Mouse (Mus musculus) hindbrain, embryonic 16.5 days (tissue): ENCODE measurements around the gene Ndufs4. TPM values are rescaled to one million over a fixed set of nuclear protein-coding genes. Genes with fewer than 3 reads are reported as not detected.

Source experiments
- ATAC-seq: fragments of 200-750 bp; cut with Nextera tagmentation; 2 replicates; pipeline ENCODE4 v1.8.0; 2017; ENCODE audit warnings: moderate TSS enrichment, moderate library complexity
- H3K27ac ChIP-seq: fragments of 300-500 bp; sonication (generic); 2 replicates; pipeline ENCODE4 v1.5.1; 2014; ENCODE audit warnings: low read depth, mild to moderate bottlenecking, control low read depth, low read length, moderate library complexity
- H3K27me3 ChIP-seq: fragments of 300-500 bp; sonication (generic); replicated peaks from 2 replicates; pipeline ENCODE4 v1.6.1; 2014; ENCODE audit warnings: low read length; ENCODE audit not compliant: control insufficient read depth, insufficient read depth
- H3K36me3 ChIP-seq: fragments of 300-500 bp; sonication (generic); 2 replicates; pipeline ENCODE4 v1.6.1; 2014; ENCODE audit warnings: mild to moderate bottlenecking, low read length, moderate library complexity, mixed read lengths; ENCODE audit not compliant: control insufficient read depth, insufficient read depth
- H3K4me1 ChIP-seq: fragments of 300-500 bp; sonication (generic); 2 replicates; pipeline ENCODE4 v1.6.1; 2014; ENCODE audit warnings: low read depth, low read length; ENCODE audit not compliant: control insufficient read depth, insufficient read depth
- H3K4me2 ChIP-seq: fragments of 300-500 bp; sonication (generic); 2 replicates; pipeline ENCODE4 v1.6.1; 2014; ENCODE audit warnings: mild to moderate bottlenecking, low read length, control low read depth, moderate library complexity
- H3K4me3 ChIP-seq: fragments of 300-500 bp; sonication (generic); 2 replicates; pipeline ENCODE4 v1.5.1; 2014; ENCODE audit warnings: mild to moderate bottlenecking, low read length, control low read depth, moderate library complexity
- H3K9ac ChIP-seq: fragments of 300-500 bp; sonication (generic); 2 replicates; pipeline ENCODE4 v1.6.1; 2014; ENCODE audit warnings: low read depth, mild to moderate bottlenecking, control low read depth, low read length, moderate library complexity
- H3K9me3 ChIP-seq: fragments of 300-500 bp; sonication (generic); 2 replicates; pipeline ENCODE4 v1.6.1; 2014; ENCODE audit warnings: mild to moderate bottlenecking, low read length, moderate library complexity; ENCODE audit not compliant: control insufficient read depth
- WGBS: fragments of 180-500 bp; shearing (Covaris S2); extraction: QIAGEN DNeasy Blood & Tissue Kit; methylation state at CpG from one replicate; pipeline ENCODE4 v1.1.7; 2014; 5-methylcytosine and 5-hydroxymethylcytosine counted together
- polyA plus RNA-seq: library from polyadenylated mRNA; unstranded; fragments of >200 nt; fragmentation: Nextera tagmentation; extraction: Ambion mirVana; gene quantifications from 2 replicates; pipeline ENCODE4 v1.2.1, GENCODE M21; 2015

Ndufs4 gene
- polyA plus RNA-seq, 1 experiment from 2014 or later: 397 TPM

- no peaks in the 10 kb centered on the region for H3K27me3 ChIP-seq
- H3K4me3 ChIP-seq: no peak overlapping the region
- no peak overlapping the region for H3K4me2 ChIP-seq
- H3K36me3 ChIP-seq: no peaks in the 10 kb centered on the region
- no peak overlapping the region for H3K27ac ChIP-seq
- H3K9me3 ChIP-seq: no peaks in the 10 kb centered on the region
- 45% methylated on average over 8 of the region's 8 CpGs for WGBS
- H3K4me1 ChIP-seq: peaks cover 3% of the 10 kb centered on the region; the same call in 1 of the 2 replicates
- H3K9ac ChIP-seq: no peak overlapping the region
- ATAC-seq: peak; percentile 89
Measured at GRCm38 (mm10) chr13:114351321-114351946, 36.6 kb downstream of the Ndufs4 start.

- Histone ChIP-seq H3K4me2 (no peak overlapping the region), H3K9ac (no peak overlapping the region), H3K36me3 (no peaks in the 10 kb centered on the region), H3K27me3 (no peaks in the 10 kb centered on the region), H3K4me3 (no peak overlapping the region), H3K27ac (no peak overlapping the region), H3K9me3 (no peaks in the 10 kb centered on the region), H3K4me1 (peaks cover 3% of the 10 kb centered on the region; the same call in 1 of the 2 replicates)
- peak; percentile 68; the same call in 1 of the 2 replicates for ATAC-seq
- WGBS: 55% methylated on average over 13 of the region's 13 CpGs
Measured at GRCm38 (mm10) chr13:114344979-114345712, 42.9 kb downstream of the Ndufs4 start.

- no peaks in the 10 kb centered on the region for H3K9me3 ChIP-seq
- no peak overlapping the region for H3K4me3 ChIP-seq
- no peaks in the 10 kb centered on the region for H3K36me3 ChIP-seq
- no peak overlapping the region for H3K4me2 ChIP-seq
- H3K27me3 ChIP-seq: no peaks in the 10 kb centered on the region
- peaks cover 3% of the 10 kb centered on the region; the same call in 1 of the 2 replicates for H3K4me1 ChIP-seq
- H3K9ac ChIP-seq: no peak overlapping the region
- WGBS: 76% methylated on average over 3 of the region's 3 CpGs
- ATAC-seq: no peak
- H3K27ac ChIP-seq: no peak overlapping the region
Measured at GRCm38 (mm10) chr13:114344220-114344973, 43.7 kb downstream of the Ndufs4 start.

- no peaks in the 10 kb centered on the region for H3K27me3 ChIP-seq
- H3K36me3 ChIP-seq: no peaks in the 10 kb centered on the region
- no peak overlapping the region for H3K27ac ChIP-seq
- H3K4me1 ChIP-seq: peaks cover 3% of the 10 kb centered on the region; the same call in 1 of the 2 replicates
- ATAC-seq: no peak
- no peak overlapping the region for H3K4me2 ChIP-seq
- no peak overlapping the region for H3K4me3 ChIP-seq
- H3K9me3 ChIP-seq: no peaks in the 10 kb centered on the region
- no peak overlapping the region for H3K9ac ChIP-seq
- 27% methylated on average over 8 of the region's 8 CpGs for WGBS
Measured at GRCm38 (mm10) chr13:114343001-114343400, 45.1 kb downstream of the Ndufs4 start.

- no peak for ATAC-seq
- Histone ChIP-seq H3K27me3 (no peaks in the 10 kb centered on the region), H3K9me3 (no peaks in the 10 kb centered on the region), H3K9ac (no peak overlapping the region), H3K27ac (no peak overlapping the region), H3K4me1 (no peaks in the 10 kb centered on the region), H3K4me2 (no peak overlapping the region), H3K4me3 (no peak overlapping the region), H3K36me3 (no peaks in the 10 kb centered on the region)
- 53% methylated on average over 2 of the region's 2 CpGs for WGBS
Measured at GRCm38 (mm10) chr13:114319835-114320389, 68.1 kb downstream of the Ndufs4 start.

- H3K4me3 ChIP-seq: no peak overlapping the region
- no peaks in the 10 kb centered on the region for H3K9me3 ChIP-seq
- no peak overlapping the region for H3K9ac ChIP-seq
- no peaks in the 10 kb centered on the region for H3K36me3 ChIP-seq
- no peaks in the 10 kb centered on the region for H3K27me3 ChIP-seq
- no peak overlapping the region for H3K27ac ChIP-seq
- H3K4me1 ChIP-seq: no peaks in the 10 kb centered on the region
- ATAC-seq: no peak
- H3K4me2 ChIP-seq: no peak overlapping the region
Measured at GRCm38 (mm10) chr13:114319136-114319535, 68.9 kb downstream of the Ndufs4 start.

GRCm38 (mm10) chr13:114315374-114315773 is 72.7 kb downstream of the Ndufs4 start:
- H3K9me3 ChIP-seq: no peaks in the 10 kb centered on the region
- H3K4me3 ChIP-seq: no peak overlapping the region
- no peak overlapping the region for H3K27ac ChIP-seq
- H3K9ac ChIP-seq: no peak overlapping the region
- H3K4me2 ChIP-seq: no peak overlapping the region
- WGBS: 97% methylated on average over 3 of the region's 3 CpGs
- H3K4me1 ChIP-seq: no peaks in the 10 kb centered on the region
- ATAC-seq: no peak
- H3K36me3 ChIP-seq: no peaks in the 10 kb centered on the region
- no peaks in the 10 kb centered on the region for H3K27me3 ChIP-seq

GRCm38 (mm10) chr13:114314953-114315352 is 73.1 kb downstream of the Ndufs4 start:
- no peak overlapping the region for H3K27ac ChIP-seq
- no peak overlapping the region for H3K9ac ChIP-seq
- H3K4me2 ChIP-seq: no peak overlapping the region
- H3K4me3 ChIP-seq: no peak overlapping the region
- no peak for ATAC-seq
- no peaks in the 10 kb centered on the region for H3K27me3 ChIP-seq
- H3K36me3 ChIP-seq: no peaks in the 10 kb centered on the region
- no peaks in the 10 kb centered on the region for H3K9me3 ChIP-seq
- 77% methylated on average over 3 of the region's 3 CpGs for WGBS
- no peaks in the 10 kb centered on the region for H3K4me1 ChIP-seq

- WGBS: 94% methylated on average over 11 of the region's 11 CpGs
- no peaks in the 10 kb centered on the region for H3K27me3 ChIP-seq
- H3K9me3 ChIP-seq: no peaks in the 10 kb centered on the region
- H3K4me2 ChIP-seq: no peak overlapping the region
- no peak overlapping the region for H3K4me3 ChIP-seq
- H3K36me3 ChIP-seq: no peaks in the 10 kb centered on the region
- ATAC-seq: no peak
- H3K4me1 ChIP-seq: no peaks in the 10 kb centered on the region
- no peak overlapping the region for H3K27ac ChIP-seq
- H3K9ac ChIP-seq: no peak overlapping the region
Measured at GRCm38 (mm10) chr13:114310591-114310990, 77.5 kb downstream of the Ndufs4 start.
